Mouse (Mus musculus) liver, adult (tissue): ENCODE results near the gene Cep152.

ENCODE experiments used
- GATA4 ChIP-seq: IDR thresholded peaks from 2 replicates; pipeline ENCODE4 v1.6.1; 2014; ENCODE audit warnings: mild to moderate bottlenecking, low read length; ENCODE audit not compliant: insufficient replicate concordance

Gene Cep152

GRCm38 (mm10) chr2:125598251-125598650 is 26.7 kb downstream of the Cep152 start:
- TF ChIP-seq GATA4: no peak

- TF ChIP-seq GATA4: no peak
These were observed 30.1 kb downstream of the Cep152 start for GRCm38 (mm10) chr2:125594786-125595185.

GRCm38 (mm10) chr2:125594072-125594471 is 30.8 kb downstream of the Cep152 start:
- TF ChIP-seq GATA4: no peak

- no peak for TF ChIP-seq GATA4
These were observed 33.0 kb downstream of the Cep152 start for GRCm38 (mm10) chr2:125591895-125592294.

GRCm38 (mm10) chr2:125589287-125589686 is 35.6 kb downstream of the Cep152 start:
- no peak for TF ChIP-seq GATA4

- no peak for TF ChIP-seq GATA4
These were observed 43.8 kb downstream of the Cep152 start for GRCm38 (mm10) chr2:125581081-125581480.

GRCm38 (mm10) chr2:125577670-125578069 is 47.2 kb downstream of the Cep152 start:
- TF ChIP-seq GATA4: no peak

- TF ChIP-seq GATA4: no peak
These were observed 48.4 kb downstream of the Cep152 start for GRCm38 (mm10) chr2:125576498-125576897.

GRCm38 (mm10) chr2:125575766-125576165 is 49.1 kb downstream of the Cep152 start:
- no peak for TF ChIP-seq GATA4

- no peak for TF ChIP-seq GATA4
These were observed 61.0 kb downstream of the Cep152 start for GRCm38 (mm10) chr2:125563884-125564283.

GRCm38 (mm10) chr2:125562407-125562806 is 62.5 kb downstream of the Cep152 start:
- no peak for TF ChIP-seq GATA4

GRCm38 (mm10) chr2:125560037-125560436 is 64.9 kb downstream of the Cep152 start:
- no peak for TF ChIP-seq GATA4

GRCm38 (mm10) chr2:125558634-125559589 is 66.0 kb downstream of the Cep152 start:
- TF ChIP-seq GATA4: no peak

- no peak for TF ChIP-seq GATA4
These were observed 69.1 kb downstream of the Cep152 start for GRCm38 (mm10) chr2:125555830-125556229.

- no peak for TF ChIP-seq GATA4
These were observed 75.9 kb downstream of the Cep152 start for GRCm38 (mm10) chr2:125548806-125549578.

GRCm38 (mm10) chr2:125544986-125545385 is 79.9 kb downstream of the Cep152 start:
- TF ChIP-seq GATA4: no peak
